Mouse (Mus musculus) R1 (cell line): Measurements from ENCODE around the gene Hgf.

Experiments
- DNase-seq: peaks from one replicate; pipeline ENCODE4 v3.0.0-alpha.2; 2018; ENCODE audit warnings: low read depth, low spot score

The Hgf gene

DNA sequence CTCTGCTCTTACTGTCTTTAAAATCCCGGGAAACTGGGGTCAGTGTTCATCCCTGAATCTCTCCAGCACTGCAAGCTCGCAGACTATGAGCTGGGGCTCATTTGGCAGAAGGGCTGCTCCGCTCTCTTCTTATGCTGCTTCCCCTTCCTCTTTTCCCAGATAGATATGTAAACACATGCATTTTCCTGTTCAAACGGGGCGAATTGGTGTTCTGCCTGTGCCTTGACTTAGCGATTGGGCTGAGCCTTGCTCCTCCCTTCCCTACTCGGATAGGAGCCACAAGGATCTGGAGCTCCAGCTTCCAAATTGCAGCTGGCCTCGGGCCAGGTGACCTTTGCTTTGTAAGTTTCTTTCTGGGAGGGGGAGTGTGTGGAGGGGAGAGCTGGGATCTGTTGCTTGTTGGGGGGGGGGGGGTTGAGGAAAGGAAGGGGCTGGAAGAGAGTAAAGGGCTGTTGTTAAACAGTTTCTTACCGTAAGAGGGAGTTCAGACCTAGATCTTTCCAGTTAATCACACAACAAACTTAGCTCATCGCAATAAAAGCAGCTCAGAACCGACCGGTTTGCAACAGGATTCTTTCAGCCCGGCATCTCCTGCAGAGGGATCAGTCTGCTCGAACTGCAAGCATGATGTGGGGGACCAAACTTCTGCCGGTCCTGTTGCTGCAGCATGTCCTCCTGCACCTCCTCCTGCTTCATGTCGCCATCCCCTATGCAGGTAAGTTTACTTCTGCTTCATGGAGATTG, at the start of gene Hgf:
Gene Hgf (plus strand): TSS at position 192 of the 744 bp plus-strand sequence.
- DNase-seq, result no peak

- no peak for DNase-seq
Observed at GRCm38 (mm10) chr5:16506702-16507350, 46.5 kb upstream of the Hgf start.

GRCm38 (mm10) chr5:16531619-16532277, 21.5 kb upstream of the Hgf start:
- no peak for DNase-seq

DNA sequence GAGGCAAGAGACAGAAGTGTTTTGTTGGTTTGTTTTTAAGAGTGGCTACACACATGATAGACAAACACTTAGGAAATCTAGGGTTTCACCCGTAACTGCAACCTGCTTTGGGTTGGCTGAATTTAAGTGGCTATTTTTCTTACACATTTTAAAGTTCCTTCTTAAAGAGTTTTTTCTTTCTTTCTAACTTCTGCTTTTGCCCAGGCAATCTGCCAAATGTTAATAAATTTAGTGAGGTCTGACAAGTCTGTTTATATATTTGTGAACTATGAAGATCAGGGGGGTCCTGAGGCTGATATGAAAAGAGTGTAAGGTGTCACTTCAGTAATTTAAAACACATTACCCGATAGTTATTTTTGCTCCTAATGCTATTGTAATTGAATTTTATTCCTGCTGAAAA, 15.2 kb upstream of the Hgf start:
- DNase-seq, result no peak

DNA sequence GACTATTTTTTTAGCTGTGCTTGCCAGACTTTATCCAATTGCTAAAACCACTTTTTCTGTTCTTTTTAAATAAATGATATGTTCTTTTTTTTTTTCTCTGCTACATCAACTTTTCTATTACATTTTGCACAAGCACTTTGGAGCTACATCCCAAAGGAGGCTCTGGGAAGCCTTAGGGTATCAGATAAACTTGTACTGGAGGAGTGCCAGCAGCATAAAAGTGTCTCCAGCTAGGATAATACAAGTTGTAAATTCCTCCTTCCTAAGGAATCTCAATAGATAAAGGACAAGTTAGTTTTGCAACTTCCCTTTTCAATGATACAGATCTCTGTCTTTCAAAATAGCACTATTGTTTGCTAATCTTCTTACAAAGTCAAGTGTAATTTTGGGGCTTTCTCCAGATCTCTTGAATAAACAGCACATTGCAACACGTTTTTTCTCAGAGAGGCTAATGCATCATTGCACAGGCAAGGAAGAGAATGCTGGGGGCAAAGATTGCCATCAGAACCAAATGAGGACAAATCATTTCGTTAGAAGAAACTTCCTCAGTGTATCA, 11.7 kb upstream of the Hgf start:
- DNase-seq, result no peak

GRCm38 (mm10) chr5:16547490-16547889, 5.8 kb upstream of the Hgf start:
- no peak for DNase-seq

DNA sequence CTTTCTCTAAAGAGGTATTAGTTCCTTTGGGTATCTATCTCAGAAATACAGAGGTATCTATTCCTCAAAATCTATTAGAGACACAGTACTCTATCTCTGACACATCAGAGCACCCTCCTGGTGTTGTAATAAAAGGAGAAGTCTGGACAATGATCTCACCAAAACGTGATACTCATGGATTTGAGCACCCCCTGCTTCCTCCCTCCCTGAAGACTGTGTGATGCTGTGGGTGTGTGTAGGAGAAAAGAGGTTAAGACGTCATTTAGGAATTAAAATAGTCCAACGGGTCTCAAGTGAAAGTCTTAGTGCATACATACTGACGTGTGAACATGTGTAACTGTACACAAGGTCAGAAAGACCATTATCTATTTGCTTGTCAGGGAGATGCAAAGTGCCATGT, 648 bp upstream of the Hgf start:
- DNase-seq, result no peak

DNA sequence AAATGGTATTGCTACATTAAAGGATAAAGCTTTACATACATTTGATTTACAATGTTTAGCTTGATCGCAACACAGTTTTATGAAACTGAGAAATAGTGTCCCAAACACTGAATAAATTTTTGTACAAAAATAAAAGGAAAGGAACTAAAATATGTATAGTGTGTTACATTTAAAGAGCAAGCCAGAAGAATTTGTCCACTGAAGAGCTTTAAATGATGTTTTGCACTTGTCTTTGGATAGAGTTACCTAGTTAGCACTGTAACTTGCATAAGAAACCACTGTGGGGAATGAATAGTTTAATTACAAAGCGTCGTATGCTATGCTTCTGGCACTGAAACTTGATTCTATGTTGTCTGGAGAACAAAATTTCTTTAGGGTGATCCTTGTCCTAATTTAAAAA, 7.0 kb downstream of the Hgf start:
- no peak for DNase-seq

DNA sequence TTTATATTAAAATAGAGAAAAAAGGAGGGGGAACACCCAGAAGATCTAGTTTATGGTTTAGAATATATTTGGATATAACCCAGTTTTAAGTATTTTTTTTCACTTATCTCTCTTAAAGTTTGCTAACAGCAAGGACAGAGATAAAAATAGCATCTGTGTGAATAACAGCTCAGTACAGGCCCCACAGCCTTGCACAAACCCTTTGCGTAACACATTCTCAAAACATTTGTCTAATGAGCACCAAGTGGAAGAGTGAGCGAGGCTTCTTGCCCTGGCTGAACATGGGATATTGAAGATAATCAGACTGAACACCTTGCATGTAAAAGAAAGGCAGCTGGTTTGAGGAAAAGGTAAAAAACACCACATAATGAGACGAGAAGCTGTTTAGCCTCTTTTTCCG, 15.7 kb downstream of the Hgf start:
- DNase-seq, result no peak

GRCm38 (mm10) chr5:16577882-16578742, 24.8 kb downstream of the Hgf start:
- no peak for DNase-seq

- no peak for DNase-seq
Observed at GRCm38 (mm10) chr5:16595699-16596098, 42.4 kb downstream of the Hgf start.

GRCm38 (mm10) chr5:16597996-16598395, 44.7 kb downstream of the Hgf start:
- no peak for DNase-seq

DNA sequence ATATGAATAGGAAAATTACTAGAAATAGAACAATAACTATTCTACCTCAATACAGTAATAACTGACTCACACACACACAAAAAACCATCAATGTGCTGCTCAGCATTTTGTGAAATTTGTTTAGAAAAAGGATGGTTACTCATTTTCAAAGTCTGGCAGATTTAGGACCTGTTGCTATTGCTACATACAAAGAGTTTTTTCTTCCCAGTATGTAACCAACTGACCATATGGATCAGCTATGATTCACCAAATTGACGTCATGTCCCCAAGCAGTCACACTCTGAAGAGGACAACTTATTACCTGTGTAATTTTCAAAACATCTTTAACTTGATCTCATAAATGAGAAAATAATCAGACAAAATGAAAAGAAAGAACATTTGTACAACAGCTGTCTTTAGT, 48.2 kb downstream of the Hgf start:
- DNase-seq, result no peak

DNA sequence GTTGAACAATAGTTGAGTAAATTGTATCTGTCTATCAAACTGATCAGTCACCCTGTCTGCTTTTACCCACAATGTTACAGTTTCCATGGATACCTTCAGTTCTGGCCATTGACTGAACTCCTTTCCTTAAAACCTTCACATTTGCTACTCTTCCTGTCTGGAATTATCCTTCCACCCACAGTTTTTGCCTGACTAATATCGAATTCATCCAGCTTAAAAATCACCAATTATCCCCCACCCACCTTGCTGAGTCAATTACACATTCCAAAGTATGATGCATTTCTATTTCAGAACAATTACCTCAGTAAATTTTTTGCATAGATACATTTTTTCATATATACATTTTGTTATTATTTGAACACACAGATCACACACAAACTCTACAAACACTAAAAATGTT, 79.7 kb downstream of the Hgf start:
- DNase-seq, result no peak

GRCm38 (mm10) chr5:16646417-16646816, 93.1 kb downstream of the Hgf start:
- DNase-seq, result no peak

DNA sequence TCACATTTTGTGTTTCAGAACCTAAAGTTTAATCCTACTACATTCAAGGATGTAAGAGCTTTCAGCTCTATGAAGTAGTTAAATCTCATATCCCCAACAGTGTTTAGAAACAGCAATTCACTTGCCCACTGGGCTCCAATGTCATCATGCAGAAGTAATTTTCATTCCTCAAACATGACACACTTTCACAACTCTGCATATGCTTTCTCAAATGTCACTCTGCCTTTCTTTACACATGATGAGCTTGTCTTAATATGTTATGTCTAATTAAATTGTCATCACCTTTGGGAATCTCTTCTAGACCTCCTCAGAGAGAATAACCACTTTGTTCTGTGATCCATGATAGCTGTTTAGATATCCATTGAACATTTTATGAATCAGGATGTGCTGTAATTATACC, 94.4 kb downstream of the Hgf start:
- DNase-seq, result no peak

- no peak for DNase-seq
Observed at GRCm38 (mm10) chr5:16650240-16650639, 96.9 kb downstream of the Hgf start.

DNA sequence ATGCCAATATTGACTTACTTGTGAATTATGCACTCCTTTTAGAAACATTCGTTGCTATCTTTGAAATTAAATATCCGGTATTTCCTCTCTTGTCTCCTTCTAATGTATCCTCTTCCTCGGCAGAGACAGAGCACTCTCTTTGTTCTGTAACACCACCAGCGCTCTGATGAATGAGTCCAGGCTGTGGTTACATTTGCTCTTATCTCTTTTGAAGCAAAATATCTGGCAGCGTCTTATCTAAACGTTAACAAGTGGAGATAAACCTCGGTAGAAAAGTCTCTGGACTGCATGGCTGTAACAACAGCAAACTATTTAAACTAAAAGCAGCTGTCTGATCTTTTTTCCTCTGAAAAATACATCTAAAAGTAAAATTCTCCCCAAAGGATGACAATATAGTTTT, 100.7 kb downstream of the Hgf start:
- DNase-seq, result no peak
